Mouse (Mus musculus) megakaryocyte, embryonic 14.5 days (primary cell): ENCODE data around the gene Maml3. TPM values are rescaled to one million over a fixed set of nuclear protein-coding genes. Genes with fewer than 3 reads are reported as not detected.

Source experiments
- H3K27me3 ChIP-seq: replicated peaks from 2 replicates; pipeline ENCODE3; 2012; ENCODE audit warnings: inconsistent platforms
- H3K36me3 ChIP-seq: replicated peaks from 2 replicates; pipeline ENCODE3; 2012; ENCODE audit warnings: low read length, inconsistent platforms, mixed read lengths
- H3K4me1 ChIP-seq: 2 replicates; pipeline ENCODE4 v1.6.1; 2012; ENCODE audit warnings: inconsistent platforms
- H3K4me3 ChIP-seq: replicated peaks from 2 replicates; pipeline ENCODE3; 2012; ENCODE audit warnings: moderate library complexity, mild to moderate bottlenecking, inconsistent platforms
- H3K9me3 ChIP-seq: 2 replicates; pipeline ENCODE4 v1.6.1; 2012; ENCODE audit warnings: inconsistent platforms
- FLI1 ChIP-seq: IDR thresholded peaks from 2 replicates; pipeline ENCODE4 v1.6.1; 2012; ENCODE audit warnings: low read length, inconsistent platforms, mixed read lengths
- GATA1 ChIP-seq: IDR thresholded peaks from 3 replicates; pipeline ENCODE4 v1.6.1; 2012; ENCODE audit warnings: mixed read lengths, low read length, inconsistent platforms, borderline replicate concordance
- polyA plus RNA-seq: library from polyadenylated mRNA; stranded (reverse); fragments of >175 nt; gene quantifications from 2 replicates; pipeline ENCODE4 v1.2.3, GENCODE M21; 2012; ENCODE audit warnings: low replicate concordance; ENCODE audit not compliant: insufficient read depth

Gene Maml3
- polyA plus RNA-seq, 1 experiment: 2.4 TPM

- H3K36me3 ChIP-seq: peaks cover 2% of the 10 kb centered on the region
- no peak for TF ChIP-seq FLI1
- no peak for TF ChIP-seq GATA1
- H3K4me1 ChIP-seq: peaks cover 68% of the 10 kb centered on the region
- peaks cover 3% of the 10 kb centered on the region for H3K27me3 ChIP-seq
- no peaks in the 10 kb centered on the region for H3K9me3 ChIP-seq
- H3K4me3 ChIP-seq: no peak overlapping the region
Measured at GRCm38 (mm10) chr3:51673408-51674086, 431.3 kb downstream of the Maml3 start.

GRCm38 (mm10) chr3:51672631-51673030, 432.2 kb downstream of the Maml3 start:
- peaks cover 3% of the 10 kb centered on the region for H3K27me3 ChIP-seq
- TF ChIP-seq FLI1 (no peak), GATA1 (no peak)
- no peak overlapping the region for H3K4me3 ChIP-seq
- peaks cover 72% of the 10 kb centered on the region for H3K4me1 ChIP-seq
- no peaks in the 10 kb centered on the region for H3K9me3 ChIP-seq
- H3K36me3 ChIP-seq: peaks cover 2% of the 10 kb centered on the region

- H3K9me3 ChIP-seq: no peaks in the 10 kb centered on the region
- H3K36me3 ChIP-seq: peaks cover 2% of the 10 kb centered on the region
- H3K4me1 ChIP-seq: peaks cover 75% of the 10 kb centered on the region
- TF ChIP-seq FLI1 (no peak), GATA1 (no peak)
- H3K4me3 ChIP-seq: no peak overlapping the region
- no peaks in the 10 kb centered on the region for H3K27me3 ChIP-seq
Measured at GRCm38 (mm10) chr3:51671071-51671469, 433.8 kb downstream of the Maml3 start.

- peaks cover 78% of the 10 kb centered on the region for H3K4me1 ChIP-seq
- TF ChIP-seq GATA1 (no peak), FLI1 (no peak)
- H3K36me3 ChIP-seq: peaks cover 2% of the 10 kb centered on the region
- H3K4me3 ChIP-seq: peak overlapping the region; percentile 55
- H3K9me3 ChIP-seq: no peaks in the 10 kb centered on the region
- H3K27me3 ChIP-seq: no peaks in the 10 kb centered on the region
Measured at GRCm38 (mm10) chr3:51670414-51671070, 434.3 kb downstream of the Maml3 start.

GRCm38 (mm10) chr3:51668607-51669006, 436.3 kb downstream of the Maml3 start:
- H3K4me3 ChIP-seq: no peak overlapping the region
- peaks cover 69% of the 10 kb centered on the region for H3K4me1 ChIP-seq
- peaks cover 2% of the 10 kb centered on the region for H3K36me3 ChIP-seq
- TF ChIP-seq GATA1 (no peak), FLI1 (no peak)
- H3K27me3 ChIP-seq: no peaks in the 10 kb centered on the region
- no peaks in the 10 kb centered on the region for H3K9me3 ChIP-seq

- TF ChIP-seq GATA1 (no peak), FLI1 (no peak)
Measured at GRCm38 (mm10) chr3:51662557-51662956, 442.3 kb downstream of the Maml3 start.

GRCm38 (mm10) chr3:51661880-51662550, 442.9 kb downstream of the Maml3 start:
- no peaks in the 10 kb centered on the region for H3K36me3 ChIP-seq

More at GRCm38 (mm10) chr3:51662557-51662956, 442.3 kb downstream of the Maml3 start:
- Histone ChIP-seq H3K4me1 (peaks cover 72% of the 10 kb centered on the region), H3K4me3 (peak overlapping the region; percentile 80), H3K27me3 (no peaks in the 10 kb centered on the region), H3K36me3 (no peaks in the 10 kb centered on the region), H3K9me3 (no peaks in the 10 kb centered on the region)

GRCm38 (mm10) chr3:51661376-51661775, 443.5 kb downstream of the Maml3 start:
- Histone ChIP-seq H3K4me1 (peaks cover 82% of the 10 kb centered on the region), H3K27me3 (no peaks in the 10 kb centered on the region), H3K4me3 (no peak overlapping the region), H3K9me3 (no peaks in the 10 kb centered on the region), H3K36me3 (peaks cover under 1% of the 10 kb centered on the region)
- TF ChIP-seq FLI1: no peak
- TF ChIP-seq GATA1: no peak

More at GRCm38 (mm10) chr3:51661880-51662550, 442.9 kb downstream of the Maml3 start:
- Histone ChIP-seq H3K4me3 (peak overlapping the region; percentile 80), H3K4me1 (peaks cover 76% of the 10 kb centered on the region), H3K27me3 (no peaks in the 10 kb centered on the region), H3K9me3 (no peaks in the 10 kb centered on the region)
- TF ChIP-seq FLI1: no peak
- no peak for TF ChIP-seq GATA1

GRCm38 (mm10) chr3:51660821-51661276, 444.0 kb downstream of the Maml3 start:
- peaks cover 2% of the 10 kb centered on the region for H3K36me3 ChIP-seq
- H3K9me3 ChIP-seq: no peaks in the 10 kb centered on the region
- TF ChIP-seq GATA1 (no peak), FLI1 (no peak)
- H3K4me3 ChIP-seq: peak overlapping the region; percentile 53
- no peaks in the 10 kb centered on the region for H3K27me3 ChIP-seq
- peaks cover 84% of the 10 kb centered on the region for H3K4me1 ChIP-seq

GRCm38 (mm10) chr3:51660060-51660459, 444.8 kb downstream of the Maml3 start, which contains the start of gene Mgst2:
Gene Mgst2 (plus strand): TSS chr3:51660360.
- Histone ChIP-seq H3K9me3 (no peaks in the 10 kb centered on the region), H3K27me3 (no peaks in the 10 kb centered on the region), H3K4me3 (peak within 1 kb of the TSS; percentile 53), H3K4me1 (peaks cover 88% of the 10 kb centered on the region), H3K36me3 (peaks cover 2% of the 10 kb centered on the region)
- TF ChIP-seq FLI1 (no peak), GATA1 (no peak)
